In genomic region chr16:73096091-73097083, GRCm38 (mm10) we compare ENCODE assay signal across 12 mouse cellular contexts.
DNase-seq lines count a peak whose midpoint lies in the region; ATAC-seq and TF ChIP-seq lines count a peak whose summit lies in the region.
"Had no signal": no experiment of that assay in that cellular context is flagged by ENCODE, and none has a peak within 500 bp of the region (broad histone marks: within the 10 kb centered on the region; RNA-seq: fewer than 3 reads in every experiment).

No protein-coding gene starts in this region.

- no peak for TF ChIP-seq EP300 in heart, adult 2 months (IDR thresholded peaks at IDR 0.05; ENCODE audit: insufficient read depth, low read depth, low read length)

- H3K27me3 ChIP-seq in heart, embryonic 11.5 days (ENCODE audit: control insufficient read depth, insufficient read depth, low read length): no peaks in the 10 kb centered on the region
- H3K27me3 ChIP-seq in heart, adult 2 months (ENCODE audit: control insufficient read depth, insufficient read depth, low read length): no peaks in the 10 kb centered on the region
- no peaks in the 10 kb centered on the region for H3K27me3 ChIP-seq in embryonic facial prominence, embryonic 11.5 days (ENCODE audit: control insufficient read depth, insufficient read depth, low read length)
- no peaks in the 10 kb centered on the region for H3K27me3 ChIP-seq in hindbrain, postnatal 0 days (ENCODE audit: insufficient read depth, low read length)
- no peaks in the 10 kb centered on the region for H3K27me3 ChIP-seq in midbrain, embryonic 16.5 days (ENCODE audit: control insufficient read depth, insufficient read depth, low read depth, low read length)

- no peak for TF ChIP-seq POLR2A in heart, adult 2 months (IDR thresholded peaks at IDR 0.05; ENCODE audit: insufficient read depth, low read depth, low read length)

- TF ChIP-seq CTCF in heart, adult 2 months (IDR thresholded peaks at IDR 0.05): no peak
- TF ChIP-seq CTCF in hindbrain, postnatal 0 days (IDR thresholded peaks at IDR 0.05; ENCODE audit: low read depth): no peak

- H3K79me2 ChIP-seq in heart, adult 2 months (replicated peaks; ENCODE audit: control insufficient read depth, insufficient read depth, low read length): no peaks in the 10 kb centered on the region

- WGBS in heart, embryonic 11.5 days (ENCODE audit: insufficient replicate concordance): 23% methylated on average over 8 of the region's 8 CpGs
- WGBS in heart, adult 2 months: 45% methylated on average over 8 of the region's 8 CpGs
- 10% methylated on average over 8 of the region's 8 CpGs for WGBS in embryonic facial prominence, embryonic 11.5 days
- 13% methylated on average over 8 of the region's 8 CpGs for WGBS in hindbrain, postnatal 0 days
- WGBS in midbrain, embryonic 16.5 days: 9% methylated on average over 8 of the region's 8 CpGs

- intact Hi-C loops in heart, adult 2 months (cut with DNase I): no loop called here

- no peaks in the 10 kb centered on the region for H3K9me3 ChIP-seq in heart, embryonic 11.5 days (replicated peaks; ENCODE audit: control insufficient read depth, low read length)
- no peaks in the 10 kb centered on the region for H3K9me3 ChIP-seq in embryonic facial prominence, embryonic 11.5 days (replicated peaks; ENCODE audit: control insufficient read depth, low read length)
- no peaks in the 10 kb centered on the region for H3K9me3 ChIP-seq in hindbrain, postnatal 0 days (ENCODE audit: low read length)
- H3K9me3 ChIP-seq in midbrain, embryonic 16.5 days (replicated peaks; ENCODE audit: control insufficient read depth, low read length, poor library complexity, severe bottlenecking): no peaks in the 10 kb centered on the region

- no peak overlapping the region for H3K9ac ChIP-seq in heart, embryonic 11.5 days (ENCODE audit: low read depth, low read length)
- no peak overlapping the region for H3K9ac ChIP-seq in heart, adult 2 months (ENCODE audit: low read depth, low read length)
- H3K9ac ChIP-seq in embryonic facial prominence, embryonic 11.5 days (replicated peaks; ENCODE audit: low read length): no peak overlapping the region
- H3K9ac ChIP-seq in hindbrain, postnatal 0 days (replicated peaks; ENCODE audit: low read length): no peak overlapping the region
- H3K9ac ChIP-seq in midbrain, embryonic 16.5 days (ENCODE audit: low read depth, low read length): no peak overlapping the region

- no peak overlapping the region for H3K4me3 ChIP-seq in heart, embryonic 11.5 days (ENCODE audit: low read depth, low read length)
- no peak overlapping the region for H3K4me3 ChIP-seq in heart, adult 2 months
- no peak overlapping the region for H3K4me3 ChIP-seq in embryonic facial prominence, embryonic 11.5 days (ENCODE audit: low read depth, low read length)
- no peak overlapping the region for H3K4me3 ChIP-seq in hindbrain, postnatal 0 days (ENCODE audit: low read length)
- H3K4me3 ChIP-seq in midbrain, embryonic 16.5 days (ENCODE audit: low read depth, low read length): no peak overlapping the region

- H3K27ac ChIP-seq in heart, embryonic 11.5 days (ENCODE audit: low read depth, low read length): no peak overlapping the region
- no peak overlapping the region for H3K27ac ChIP-seq in heart, adult 2 months
- no peak overlapping the region for H3K27ac ChIP-seq in embryonic facial prominence, embryonic 11.5 days (replicated peaks; ENCODE audit: low read depth, low read length)
- H3K27ac ChIP-seq in hindbrain, postnatal 0 days: no peak overlapping the region
- no peak overlapping the region for H3K27ac ChIP-seq in midbrain, embryonic 16.5 days (ENCODE audit: low read length)

- peak overlapping the region; percentile 34 for H3K4me2 ChIP-seq in heart, embryonic 11.5 days
- peak overlapping the region; percentile 7; the same call in 1 of the 2 replicates for H3K4me2 ChIP-seq in embryonic facial prominence, embryonic 11.5 days (ENCODE audit: low read depth, low read length)
- peak overlapping the region; percentile 48 for H3K4me2 ChIP-seq in hindbrain, postnatal 0 days (ENCODE audit: low read depth, low read length)
- H3K4me2 ChIP-seq in midbrain, embryonic 16.5 days (ENCODE audit: low read length): peak overlapping the region; percentile 33

- no peaks in the 10 kb centered on the region for H3K4me1 ChIP-seq in heart, embryonic 11.5 days (ENCODE audit: control insufficient read depth, insufficient read depth, low read length)
- no peaks in the 10 kb centered on the region for H3K4me1 ChIP-seq in heart, adult 2 months (ENCODE audit: control insufficient read depth, insufficient read depth, low read length)
- H3K4me1 ChIP-seq in embryonic facial prominence, embryonic 11.5 days (ENCODE audit: control insufficient read depth, insufficient read depth, low read length): no peaks in the 10 kb centered on the region
- H3K4me1 ChIP-seq in hindbrain, postnatal 0 days (ENCODE audit: insufficient read depth, low read length): no peaks in the 10 kb centered on the region
- H3K4me1 ChIP-seq in midbrain, embryonic 16.5 days (ENCODE audit: control insufficient read depth, insufficient read depth, low read length): peaks cover 5% of the 10 kb centered on the region; the same call in 1 of the 2 replicates

- DNase-seq in heart, adult 2 months: no peak
- peak; percentile 43 for DNase-seq in embryonic facial prominence, embryonic 11.5 days (ENCODE audit: low spot score)
- DNase-seq in hindbrain, postnatal 0 days (ENCODE audit: low spot score): no peak
- DNase-seq in lung, postnatal 4 days: no peak
- no peak for DNase-seq in frontal cortex, postnatal 14 days (ENCODE audit: low spot score in 2 of 2)
- DNase-seq in cerebellum, postnatal 14 days: no peak
- DNase-seq: cerebellum, postnatal 36 days; layer of hippocampus, adult 9-11 months; lung, adult 18-20 months had no signal

- ATAC-seq in heart, embryonic 11.5 days (replicated peaks; ENCODE audit: insufficient number of reproducible peaks, low FRiP score, low TSS enrichment): no peak
- ATAC-seq in embryonic facial prominence, embryonic 11.5 days (replicated peaks; ENCODE audit: insufficient number of reproducible peaks, low FRiP score, low TSS enrichment, low read depth): no peak
- ATAC-seq in hindbrain, postnatal 0 days: no peak
- ATAC-seq in midbrain, embryonic 16.5 days: peak; percentile 27; the same call in 1 of the 2 replicates
- ATAC-seq: CD4-positive, CD25-positive, alpha-beta regulatory T cell, adult 4 months had no signal

- no peaks in the 10 kb centered on the region for H3K36me3 ChIP-seq in heart, embryonic 11.5 days (ENCODE audit: control insufficient read depth, insufficient read depth, low read length)
- no peaks in the 10 kb centered on the region for H3K36me3 ChIP-seq in heart, adult 2 months (ENCODE audit: control insufficient read depth, insufficient read depth, low read length)
- H3K36me3 ChIP-seq in embryonic facial prominence, embryonic 11.5 days (replicated peaks; ENCODE audit: control insufficient read depth, insufficient read depth, low read depth, low read length): no peaks in the 10 kb centered on the region
- H3K36me3 ChIP-seq in hindbrain, postnatal 0 days (ENCODE audit: insufficient read depth, low read length): no peaks in the 10 kb centered on the region
- no peaks in the 10 kb centered on the region for H3K36me3 ChIP-seq in midbrain, embryonic 16.5 days (ENCODE audit: control insufficient read depth, insufficient read depth, low read length)
